Mouse (Mus musculus) heart, embryonic 12.5 days (tissue): ENCODE measurements around the gene Atp2a3. TPM values are rescaled to one million over a fixed set of nuclear protein-coding genes. Genes with fewer than 3 reads are reported as not detected.

Experiments used
- ATAC-seq: fragments of 200-750 bp; cut with Nextera tagmentation; 2 replicates; pipeline ENCODE4 v1.8.0; 2017; ENCODE audit warnings: moderate TSS enrichment, moderate library complexity; ENCODE audit not compliant: insufficient number of reproducible peaks, low FRiP score
- H3K27ac ChIP-seq: fragments of 300-500 bp; sonication (generic); 2 replicates; pipeline ENCODE4 v1.5.1; 2016; ENCODE audit warnings: mild to moderate bottlenecking, moderate library complexity; ENCODE audit not compliant: poor library complexity, severe bottlenecking
- H3K27me3 ChIP-seq: fragments of 300-500 bp; sonication (generic); replicated peaks from 2 replicates; pipeline ENCODE4 v1.6.1; 2016; ENCODE audit warnings: mild to moderate bottlenecking, moderate library complexity
- H3K36me3 ChIP-seq: fragments of 300-500 bp; sonication (generic); 2 replicates; pipeline ENCODE4 v1.6.1; 2016; ENCODE audit warnings: mild to moderate bottlenecking, moderate library complexity
- H3K4me1 ChIP-seq: fragments of 300-500 bp; sonication (generic); replicated peaks from 2 replicates; pipeline ENCODE4 v1.6.1; 2016; ENCODE audit warnings: mild to moderate bottlenecking
- H3K4me2 ChIP-seq: fragments of 300-500 bp; sonication (generic); 2 replicates; pipeline ENCODE4 v1.6.1; 2016; ENCODE audit warnings: mild to moderate bottlenecking, moderate library complexity
- H3K4me3 ChIP-seq: fragments of 300-500 bp; sonication (generic); 2 replicates; pipeline ENCODE4 v1.5.1; 2016; ENCODE audit warnings: mild to moderate bottlenecking
- H3K9ac ChIP-seq: fragments of 300-500 bp; sonication (generic); 2 replicates; pipeline ENCODE4 v1.6.1; 2016; ENCODE audit warnings: mild to moderate bottlenecking, moderate library complexity
- H3K9me3 ChIP-seq: fragments of 300-500 bp; sonication (generic); replicated peaks from 2 replicates; pipeline ENCODE4 v1.6.1; 2016; ENCODE audit warnings: mild to moderate bottlenecking, moderate library complexity
- WGBS: fragments of 180-500 bp; shearing (Covaris S2); methylation state at CpG from one replicate; pipeline ENCODE4 v1.1.7; 2016; 5-methylcytosine and 5-hydroxymethylcytosine counted together
- microRNA-seq: library from miRNA; unstranded; fragments of <30 nt; microRNA quantifications from one replicate; pipeline ENCODE4, GENCODE M21; 2017
- polyA plus RNA-seq: library from polyadenylated mRNA; unstranded; fragments of >200 nt; fragmentation: Nextera tagmentation; extraction: Ambion mirVana; gene quantifications from 2 replicates; pipeline ENCODE4 v1.2.1, GENCODE M21; 2016

Atp2a3 gene
- polyA plus RNA-seq, 1 experiment from 2014 or later: 4.8 TPM

DNA sequence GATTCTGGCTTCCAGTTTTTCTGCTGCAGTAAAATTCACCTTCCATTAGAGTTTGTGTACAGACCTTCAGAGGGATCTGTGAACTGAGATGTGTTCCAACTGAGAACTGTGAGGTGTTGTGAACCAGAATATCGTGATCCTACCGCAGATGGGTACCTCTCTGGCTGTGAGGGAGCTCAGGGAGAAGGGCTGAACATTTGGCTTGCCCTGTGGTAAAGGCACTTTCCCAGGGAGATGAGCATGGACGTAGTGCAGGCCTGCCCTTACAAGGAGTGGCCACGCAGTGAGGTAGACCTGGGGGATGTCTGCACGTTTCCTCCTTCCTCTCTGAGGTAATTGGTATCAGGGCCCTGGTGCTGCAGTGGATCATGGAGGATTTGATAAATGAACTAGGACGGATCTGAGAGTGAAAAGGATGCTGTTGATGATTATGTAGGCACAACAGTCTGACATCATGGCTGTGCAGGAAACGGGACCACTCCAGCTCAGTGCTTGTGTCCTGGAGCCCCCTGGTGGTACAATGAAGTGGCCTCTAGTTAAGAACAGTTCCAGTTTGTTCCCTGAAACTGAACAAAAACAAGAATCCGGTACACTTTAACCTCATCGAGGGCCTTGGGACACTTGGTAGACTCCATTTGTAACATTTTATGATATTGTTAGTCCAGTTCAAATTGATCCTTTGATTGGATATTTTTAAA lies 78.3 kb downstream of the Atp2a3 start:
- Histone ChIP-seq H3K4me1 (peaks cover 18% of the 10 kb centered on the region), H3K27me3 (no peaks in the 10 kb centered on the region), H3K4me3 (no peak overlapping the region), H3K4me2 (no peak overlapping the region), H3K27ac (no peak overlapping the region), H3K9me3 (no peaks in the 10 kb centered on the region), H3K36me3 (no peaks in the 10 kb centered on the region), H3K9ac (no peak overlapping the region)
- WGBS: 56% methylated on average over 9 of the region's 9 CpGs
- ATAC-seq: no peak

Small RNAs within 50 kb of the gene (microRNA-seq; reads per million reads assigned to microRNA genes)
- gene Gm44467: not detected

Other genes starting within 250 kb of the Atp2a3 start
- 5.5 and 6.3 TPM in 2 replicates for gene Cyb5d2, start 165.0 kb upstream of the Atp2a3 start, polyA plus RNA-seq
- gene Zzef1, start 164.9 kb upstream of the Atp2a3 start, polyA plus RNA-seq: 7.7 and 8.1 TPM in 2 replicates
- gene P2rx1, start 37.9 kb downstream of the Atp2a3 start, polyA plus RNA-seq: 2.2 and 2.7 TPM in 2 replicates
- gene Camkk1, start 57.8 kb downstream of the Atp2a3 start, polyA plus RNA-seq: 2.0 and 2.2 TPM in 2 replicates
- 10.9 and 11.0 TPM in 2 replicates for gene Ncbp3, start 86.6 kb downstream of the Atp2a3 start, polyA plus RNA-seq
- gene Itgae, start 129.4 kb downstream of the Atp2a3 start, polyA plus RNA-seq: 0.17 and 0.19 TPM in 2 replicates
- gene Haspin, start 177.1 kb downstream of the Atp2a3 start, polyA plus RNA-seq: 13.9 and 14.4 TPM in 2 replicates
- gene P2rx5, start 199.3 kb downstream of the Atp2a3 start, polyA plus RNA-seq: 1.8 and 2.2 TPM in 2 replicates
- 97.4 and 101 TPM in 2 replicates for gene Emc6, start 215.9 kb downstream of the Atp2a3 start, polyA plus RNA-seq
- 239 and 249 TPM in 2 replicates for gene Tax1bp3, start 215.9 kb downstream of the Atp2a3 start, polyA plus RNA-seq
- 13.9 and 15.9 TPM in 2 replicates for gene Ctns, start 237.9 kb downstream of the Atp2a3 start, polyA plus RNA-seq
- gene Shpk, start 238.3 kb downstream of the Atp2a3 start, polyA plus RNA-seq: 0.36 and 0.54 TPM in 2 replicates